Mouse (Mus musculus): ENCODE data around the gene Hebp1. TPM values are rescaled to one million over a fixed set of nuclear protein-coding genes. Genes with fewer than 3 reads are reported as not detected.

The Hebp1 gene
- polyA plus RNA-seq, 2 experiments = 5.9 to 23.2 TPM

DNA sequence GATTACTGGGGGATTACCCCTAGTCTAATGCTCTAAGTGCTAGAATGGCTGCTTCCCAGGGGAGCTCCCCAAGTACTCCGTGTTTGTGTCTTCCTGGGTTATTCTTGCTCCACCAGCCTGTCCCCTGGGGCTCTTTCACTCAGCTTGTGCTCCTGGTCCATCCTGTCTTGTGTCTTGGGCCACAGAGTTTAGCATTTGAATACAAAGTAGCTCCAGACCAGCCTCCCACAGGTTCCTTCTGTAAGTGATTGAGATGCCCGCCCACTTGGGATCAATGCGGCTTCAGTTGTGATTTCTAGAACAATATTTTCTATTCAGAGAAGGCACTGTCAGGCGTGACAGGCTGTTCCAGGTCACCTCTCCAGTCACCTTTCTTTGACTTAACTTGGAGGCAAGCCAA is 4.1 kb downstream of the Hebp1 start:
- Histone ChIP-seq H3K36me3 (ENCODE audit: control insufficient read depth, insufficient read depth, low read length) (no peaks in the 10 kb centered on the region), H3K9ac (ENCODE audit: low read depth, low read length, severe bottlenecking) (no peak overlapping the region), H3K9me3 (ENCODE audit: control insufficient read depth, low read length) (no peaks in the 10 kb centered on the region), H3K27ac (replicated peaks; ENCODE audit: low read depth, low read length) (no peak overlapping the region), H3K4me3 (replicated peaks; ENCODE audit: low read length) (no peak overlapping the region), H3K4me1 (ENCODE audit: control insufficient read depth, insufficient read depth, low read length) (no peaks in the 10 kb centered on the region), H3K27me3 (ENCODE audit: control insufficient read depth, insufficient read depth, low read length) (no peaks in the 10 kb centered on the region), H3K4me2 (replicated peaks; ENCODE audit: low read depth, low read length, severe bottlenecking) (no peak overlapping the region)
- no peak for ATAC-seq (ENCODE audit: low FRiP score, low read depth)
- TF ChIP-seq POLR2A (IDR thresholded peaks at IDR 0.05; ENCODE audit: borderline replicate concordance, extremely low read depth, insufficient read depth, insufficient read length) = no peak
- WGBS = 49% methylated on average over 4 of the region's 4 CpGs
- no peak for DNase-seq (ENCODE audit: low spot score)

DNA sequence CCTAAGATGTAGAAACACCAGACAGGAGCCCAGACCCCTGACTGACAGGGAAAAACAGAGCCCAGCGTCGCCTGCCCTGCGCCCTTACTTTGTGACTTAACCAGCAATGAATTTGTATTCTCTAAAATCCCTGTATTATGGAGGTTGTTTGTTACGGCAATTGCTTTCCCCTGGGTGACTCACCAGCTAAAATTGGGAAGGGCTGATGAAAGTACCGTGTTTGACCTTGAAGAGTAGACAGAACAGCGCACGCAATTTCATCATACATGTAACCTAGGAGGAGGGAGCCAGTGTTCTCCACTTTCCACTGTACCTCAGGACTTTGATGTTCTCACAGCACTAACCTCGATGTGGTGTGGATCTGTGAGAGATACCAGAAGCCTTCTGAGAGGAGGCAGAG is 4.8 kb downstream of the Hebp1 start:
- H3K9me3 ChIP-seq (ENCODE audit: control insufficient read depth, low read length) = no peaks in the 10 kb centered on the region
- H3K4me3 ChIP-seq (replicated peaks; ENCODE audit: low read length) = no peak overlapping the region
- no peaks in the 10 kb centered on the region for H3K36me3 ChIP-seq (ENCODE audit: control insufficient read depth, insufficient read depth, low read length)
- H3K27me3 ChIP-seq (ENCODE audit: control insufficient read depth, insufficient read depth, low read length) = no peaks in the 10 kb centered on the region
- TF ChIP-seq POLR2A (IDR thresholded peaks at IDR 0.05; ENCODE audit: borderline replicate concordance, extremely low read depth, insufficient read depth, insufficient read length) = no peak
- H3K27ac ChIP-seq (replicated peaks; ENCODE audit: low read depth, low read length) = no peak overlapping the region
- H3K9ac ChIP-seq (ENCODE audit: low read depth, low read length, severe bottlenecking) = no peak overlapping the region
- ATAC-seq (ENCODE audit: low FRiP score, low read depth) (no peak), DNase-seq (ENCODE audit: low spot score) (no peak)
- WGBS = 74% methylated on average over 8 of the region's 8 CpGs
- no peak overlapping the region for H3K4me2 ChIP-seq (replicated peaks; ENCODE audit: low read depth, low read length, severe bottlenecking)
- H3K4me1 ChIP-seq (ENCODE audit: control insufficient read depth, insufficient read depth, low read length) = no peaks in the 10 kb centered on the region

DNA sequence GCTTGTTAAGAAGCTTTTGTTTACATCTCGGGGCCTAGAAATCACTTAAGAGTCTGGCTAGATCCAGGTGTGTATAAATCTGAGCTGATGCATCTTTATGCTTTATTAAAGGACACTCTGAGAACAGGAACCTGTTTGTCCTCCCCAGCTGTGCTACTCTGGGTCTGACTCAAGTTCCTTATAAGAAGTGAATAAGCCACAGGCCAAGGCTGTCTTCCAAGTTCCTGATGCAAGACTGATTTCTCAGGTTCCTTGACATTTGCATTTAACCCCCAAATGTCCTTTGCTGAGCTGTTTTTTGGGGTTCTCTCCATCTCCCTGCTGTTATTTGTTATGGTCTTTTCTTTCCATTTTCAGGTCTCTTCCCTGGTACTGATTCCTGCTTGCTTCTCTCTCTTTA is 5.9 kb downstream of the Hebp1 start:
- WGBS = 80% methylated on average over 1 of the region's 1 CpGs
- ATAC-seq (ENCODE audit: low FRiP score, low read depth) (no peak), DNase-seq (ENCODE audit: low spot score) (no peak)
- no peak overlapping the region for H3K4me3 ChIP-seq (replicated peaks; ENCODE audit: low read length)
- no peaks in the 10 kb centered on the region for H3K9me3 ChIP-seq (ENCODE audit: control insufficient read depth, low read length)
- TF ChIP-seq POLR2A (IDR thresholded peaks at IDR 0.05; ENCODE audit: borderline replicate concordance, extremely low read depth, insufficient read depth, insufficient read length) = no peak
- no peaks in the 10 kb centered on the region for H3K36me3 ChIP-seq (ENCODE audit: control insufficient read depth, insufficient read depth, low read length)
- no peaks in the 10 kb centered on the region for H3K27me3 ChIP-seq (ENCODE audit: control insufficient read depth, insufficient read depth, low read length)
- no peak overlapping the region for H3K27ac ChIP-seq (replicated peaks; ENCODE audit: low read depth, low read length)
- no peak overlapping the region for H3K9ac ChIP-seq (ENCODE audit: low read depth, low read length, severe bottlenecking)
- no peaks in the 10 kb centered on the region for H3K4me1 ChIP-seq (ENCODE audit: control insufficient read depth, insufficient read depth, low read length)
- H3K4me2 ChIP-seq (replicated peaks; ENCODE audit: low read depth, low read length, severe bottlenecking) = no peak overlapping the region

DNA sequence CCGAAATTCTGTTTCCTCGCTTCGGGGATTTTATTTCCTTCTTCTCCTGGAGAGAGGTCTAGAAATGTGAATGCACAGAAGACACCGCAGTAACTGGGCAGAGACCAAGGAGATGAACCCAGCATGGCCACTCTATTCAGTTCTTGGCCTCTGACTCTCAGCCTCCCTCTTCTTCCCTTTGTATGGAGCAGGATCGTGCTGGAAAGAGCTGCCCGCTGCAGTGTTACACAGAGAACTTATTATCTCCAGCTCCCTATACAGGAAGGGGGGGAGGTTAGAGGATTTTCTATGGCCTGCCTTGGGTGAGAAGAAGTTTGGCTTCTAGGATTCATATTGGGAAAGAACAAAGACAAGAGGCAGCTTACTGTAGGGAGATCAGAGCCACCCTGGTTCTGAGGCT is 7.7 kb downstream of the Hebp1 start:
- Histone ChIP-seq H3K4me1 (ENCODE audit: control insufficient read depth, insufficient read depth, low read length) (no peaks in the 10 kb centered on the region), H3K4me3 (replicated peaks; ENCODE audit: low read length) (no peak overlapping the region), H3K27me3 (ENCODE audit: control insufficient read depth, insufficient read depth, low read length) (no peaks in the 10 kb centered on the region), H3K27ac (replicated peaks; ENCODE audit: low read depth, low read length) (no peak overlapping the region), H3K36me3 (ENCODE audit: control insufficient read depth, insufficient read depth, low read length) (no peaks in the 10 kb centered on the region), H3K4me2 (replicated peaks; ENCODE audit: low read depth, low read length, severe bottlenecking) (no peak overlapping the region), H3K9ac (ENCODE audit: low read depth, low read length, severe bottlenecking) (no peak overlapping the region), H3K9me3 (ENCODE audit: control insufficient read depth, low read length) (no peaks in the 10 kb centered on the region)
- 86% methylated on average over 6 of the region's 6 CpGs for WGBS
- no peak for TF ChIP-seq POLR2A (IDR thresholded peaks at IDR 0.05; ENCODE audit: borderline replicate concordance, extremely low read depth, insufficient read depth, insufficient read length)
- no peak for ATAC-seq (ENCODE audit: low FRiP score, low read depth)
- no peak for DNase-seq (ENCODE audit: low spot score)

DNA sequence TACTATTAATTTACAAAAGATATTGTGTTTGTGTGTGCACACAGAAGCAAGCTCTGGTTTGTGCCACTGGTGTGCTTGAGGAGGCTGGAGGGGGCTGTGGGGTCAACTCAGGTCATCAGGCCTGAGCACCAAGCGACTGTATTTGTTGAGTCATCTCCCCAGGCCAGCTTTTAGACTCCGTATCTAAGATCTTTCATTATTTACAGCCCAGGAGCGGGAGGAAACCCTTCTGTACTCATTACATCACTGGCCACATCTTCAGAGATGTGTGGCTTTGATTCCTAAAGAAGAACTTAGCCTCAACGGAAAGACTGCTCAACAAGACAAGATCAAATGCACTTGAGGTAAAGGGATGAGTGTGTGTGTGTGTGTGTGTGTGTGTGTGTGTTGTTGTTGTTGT is 9.2 kb downstream of the Hebp1 start:
- no peak for DNase-seq (ENCODE audit: low spot score)
- TF ChIP-seq POLR2A (IDR thresholded peaks at IDR 0.05; ENCODE audit: borderline replicate concordance, extremely low read depth, insufficient read depth, insufficient read length) = no peak
- Histone ChIP-seq H3K36me3 (ENCODE audit: control insufficient read depth, insufficient read depth, low read length) (no peaks in the 10 kb centered on the region), H3K4me3 (replicated peaks; ENCODE audit: low read length) (no peak overlapping the region), H3K27me3 (ENCODE audit: control insufficient read depth, insufficient read depth, low read length) (no peaks in the 10 kb centered on the region), H3K9ac (ENCODE audit: low read depth, low read length, severe bottlenecking) (no peak overlapping the region), H3K4me2 (replicated peaks; ENCODE audit: low read depth, low read length, severe bottlenecking) (no peak overlapping the region), H3K9me3 (ENCODE audit: control insufficient read depth, low read length) (no peaks in the 10 kb centered on the region), H3K4me1 (ENCODE audit: control insufficient read depth, insufficient read depth, low read length) (no peaks in the 10 kb centered on the region), H3K27ac (replicated peaks; ENCODE audit: low read depth, low read length) (no peak overlapping the region)
- WGBS = 59% methylated on average over 4 of the region's 4 CpGs
- ATAC-seq (ENCODE audit: low FRiP score, low read depth) = no peak

All from limb, embryonic 14.5 days (tissue).